Mouse (Mus musculus): Measurements from ENCODE around the gene Trpc4ap. TPM values are rescaled to one million over a fixed set of nuclear protein-coding genes. Genes with fewer than 3 reads are reported as not detected.

Trpc4ap gene
- total RNA-seq, 2 experiments from 2014 or later: 123 to 144 TPM

Small RNA genes lying within 50 kb of the gene (microRNA-seq; reads per million reads assigned to microRNA genes)
- 18.4 to 199 reads per million in 2 experiments for gene Mir499 (ENCODE audit: borderline number of aligned reads in 2 of 2)

Other genes with a start within 250 kb of the Trpc4ap start
- gene Ncoa6, start 218.5 kb downstream of the Trpc4ap start, total RNA-seq (2021): 10 to 100 TPM; 33.3 to 39.4 TPM
- 100 to 1,000 TPM in 1 of 2 experiments, 10 to 100 TPM in 1; 83.3 to 368 TPM for gene Acss2, start 174.4 kb downstream of the Trpc4ap start, total RNA-seq (2021)
- 1 to 10 TPM; 3.0 to 4.7 TPM for gene Ggt7, start 174.1 kb downstream of the Trpc4ap start, total RNA-seq (2021)
- 10 to 100 TPM; 41.4 to 67.5 TPM for gene Gss, start 99.6 kb downstream of the Trpc4ap start, total RNA-seq (2021)
- gene Myh7b, start 81.2 kb downstream of the Trpc4ap start, total RNA-seq (2021): under 1 TPM; 0.17 to 0.45 TPM
- gene Edem2, start 37.1 kb upstream of the Trpc4ap start, total RNA-seq (2021): 10 to 100 TPM; 36.9 to 46.2 TPM
- gene Gm17581, start 43.5 kb upstream of the Trpc4ap start, total RNA-seq (2021): not detected
- 100 to 1,000 TPM in 1 of 2 experiments, 10 to 100 TPM in 1; 44.9 to 104 TPM for gene Procr, start 58.7 kb upstream of the Trpc4ap start, total RNA-seq (2021)
- 1 to 10 TPM; 1.2 to 2.3 TPM for gene Mmp24, start 83.0 kb upstream of the Trpc4ap start, total RNA-seq (2021)
- gene BC029722, start 127.0 kb upstream of the Trpc4ap start, total RNA-seq (2021): 100 to 1,000 TPM; 171 to 240 TPM
- 100 to 1,000 TPM; 131 to 138 TPM for gene Eif6, start 134.5 kb upstream of the Trpc4ap start, total RNA-seq (2021)
- gene Fam83c, start 142.5 kb upstream of the Trpc4ap start, total RNA-seq (2021): not detected
- gene Uqcc1, start 237.9 kb upstream of the Trpc4ap start, total RNA-seq (2021): 100 to 1,000 TPM; 122 to 139 TPM
- not detected for gene Gm15557, start 248.3 kb upstream of the Trpc4ap start, total RNA-seq (2021)

Measured in adrenal gland, adult 18-20 months (tissue).